Mouse (Mus musculus): ENCODE results near the gene Wnt10a.

Gene Wnt10a

GRCm38 (mm10) chr1:74784041-74784759 is 7.1 kb upstream of the Wnt10a start:
- DNase-seq (ENCODE audit: low read depth, low spot score), result no peak

GRCm38 (mm10) chr1:74787846-74788245 is 3.5 kb upstream of the Wnt10a start:
- peak; percentile 64 for DNase-seq (ENCODE audit: low read depth, low spot score)

GRCm38 (mm10) chr1:74788603-74789176 is 2.6 kb upstream of the Wnt10a start:
- DNase-seq (ENCODE audit: low read depth, low spot score), result no peak

GRCm38 (mm10) chr1:74790095-74790494 is 1.2 kb upstream of the Wnt10a start:
- DNase-seq (ENCODE audit: low read depth, low spot score), result no peak

- no peak for DNase-seq (ENCODE audit: low read depth, low spot score)
These were observed 1.7 kb downstream of the Wnt10a start for GRCm38 (mm10) chr1:74792831-74793660.

- DNase-seq (ENCODE audit: low read depth, low spot score), result no peak
These were observed 3.3 kb downstream of the Wnt10a start for GRCm38 (mm10) chr1:74794487-74795144.

GRCm38 (mm10) chr1:74795145-74795529 is 3.8 kb downstream of the Wnt10a start:
- DNase-seq (ENCODE audit: low read depth, low spot score), result no peak

GRCm38 (mm10) chr1:74797459-74797858 is 6.1 kb downstream of the Wnt10a start:
- DNase-seq (ENCODE audit: low read depth, low spot score), result no peak

- DNase-seq (ENCODE audit: low read depth, low spot score), result no peak
These were observed 9.1 kb downstream of the Wnt10a start for GRCm38 (mm10) chr1:74800424-74800888.

- no peak for DNase-seq (ENCODE audit: low read depth, low spot score)
These were observed 10.4 kb downstream of the Wnt10a start for GRCm38 (mm10) chr1:74801631-74802140.

- DNase-seq (ENCODE audit: low read depth, low spot score), result peak; percentile 63
These were observed 11.7 kb downstream of the Wnt10a start for GRCm38 (mm10) chr1:74802795-74803656.

GRCm38 (mm10) chr1:74804211-74804870 is 13.0 kb downstream of the Wnt10a start:
- DNase-seq (ENCODE audit: low read depth, low spot score), result no peak

- DNase-seq (ENCODE audit: low read depth, low spot score), result no peak
These were observed 14.1 kb downstream of the Wnt10a start for GRCm38 (mm10) chr1:74805340-74805835.

- DNase-seq (ENCODE audit: low read depth, low spot score), result no peak
These were observed 14.5 kb downstream of the Wnt10a start for GRCm38 (mm10) chr1:74805843-74806242.

GRCm38 (mm10) chr1:74806360-74807311 is 15.3 kb downstream of the Wnt10a start:
- no peak for DNase-seq (ENCODE audit: low read depth, low spot score)

GRCm38 (mm10) chr1:74807551-74808071 is 16.3 kb downstream of the Wnt10a start:
- DNase-seq (ENCODE audit: low read depth, low spot score), result no peak

GRCm38 (mm10) chr1:74808078-74808477 is 16.8 kb downstream of the Wnt10a start:
- DNase-seq (ENCODE audit: low read depth, low spot score), result peak; percentile 75

- DNase-seq (ENCODE audit: low read depth, low spot score), result no peak
These were observed 17.7 kb downstream of the Wnt10a start for GRCm38 (mm10) chr1:74809007-74809406.
